Mouse (Mus musculus) lung, embryonic 14.5 days (tissue): ENCODE results near the gene Pank3. TPM values are rescaled to one million over a fixed set of nuclear protein-coding genes. Genes with fewer than 3 reads are reported as not detected.
"Not testable (repeated sequence)": the region's sequence is repeated elsewhere in the genome, so short reads cannot be mapped to it uniquely, and the experiment has no call there.

Source experiments
- ATAC-seq: fragments of 200-750 bp; cut with Nextera tagmentation; 2 replicates; pipeline ENCODE4 v1.8.0; 2017; ENCODE audit warnings: mild to moderate bottlenecking, moderate TSS enrichment, moderate library complexity; ENCODE audit not compliant: insufficient read depth
- DNase-seq: peaks from one replicate; pipeline ENCODE4 v3.0.0-alpha.2; 2015
- H3K27ac ChIP-seq: fragments of 300-500 bp; sonication (generic); 2 replicates; pipeline ENCODE4 v1.5.1; 2014; ENCODE audit warnings: low read depth, mild to moderate bottlenecking, moderate library complexity
- H3K27me3 ChIP-seq: fragments of 300-500 bp; sonication (generic); 2 replicates; pipeline ENCODE4 v1.6.1; 2014; ENCODE audit warnings: low read length, control low read depth; ENCODE audit not compliant: insufficient read depth
- H3K36me3 ChIP-seq: fragments of 300-500 bp; sonication (generic); 2 replicates; pipeline ENCODE4 v1.6.1; 2014; ENCODE audit warnings: control low read depth; ENCODE audit not compliant: insufficient read depth
- H3K4me1 ChIP-seq: fragments of 300-500 bp; sonication (generic); 2 replicates; pipeline ENCODE4 v1.6.1; 2014; ENCODE audit warnings: antibody characterized with exemption, control low read depth; ENCODE audit not compliant: insufficient read depth
- H3K4me2 ChIP-seq: fragments of 300-500 bp; sonication (generic); 2 replicates; pipeline ENCODE4 v1.6.1; 2014; ENCODE audit warnings: mild to moderate bottlenecking
- H3K4me3 ChIP-seq: fragments of 300-500 bp; sonication (generic); 2 replicates; pipeline ENCODE4 v1.5.1; 2014; ENCODE audit warnings: low read depth, low read length
- H3K9ac ChIP-seq: fragments of 300-500 bp; sonication (generic); 2 replicates; pipeline ENCODE4 v1.6.1; 2014
- H3K9me3 ChIP-seq: fragments of 300-500 bp; sonication (generic); 2 replicates; pipeline ENCODE4 v1.6.1; 2016; ENCODE audit warnings: low read depth, low read length, control low read depth
- CTCF ChIP-seq: IDR thresholded peaks from 2 replicates; pipeline ENCODE4 v1.5.1; 2016; ENCODE audit warnings: antibody characterized with exemption, low read depth
- WGBS: fragments of 180-500 bp; shearing (Covaris S2); extraction: QIAGEN DNeasy Blood & Tissue Kit; methylation state at CpG from one replicate; pipeline ENCODE4 v1.1.7; 2014; 5-methylcytosine and 5-hydroxymethylcytosine counted together
- polyA plus RNA-seq: library from polyadenylated mRNA; unstranded; fragments of >200 nt; fragmentation: Nextera tagmentation; extraction: Ambion mirVana; gene quantifications from 2 replicates; pipeline ENCODE4 v1.2.1, GENCODE M21; 2014

Gene Pank3
- polyA plus RNA-seq, 1 experiment from 2014 or later = 22.5 TPM

GRCm38 (mm10) chr11:35832139-35832538, 62.9 kb downstream of the Pank3 start:
- ATAC-seq (no peak), DNase-seq (no peak)
- TF ChIP-seq CTCF = no peak
- no peak overlapping the region for H3K4me2 ChIP-seq
- peaks cover 38% of the 10 kb centered on the region for H3K36me3 ChIP-seq
- no peaks in the 10 kb centered on the region for H3K27me3 ChIP-seq
- H3K4me1 ChIP-seq = no peaks in the 10 kb centered on the region
- H3K9ac ChIP-seq = no peak overlapping the region
- WGBS = 64% methylated on average over 4 of the region's 4 CpGs
- H3K4me3 ChIP-seq = no peak overlapping the region
- H3K27ac ChIP-seq = no peak overlapping the region
- H3K9me3 ChIP-seq = no peaks in the 10 kb centered on the region

DNA sequence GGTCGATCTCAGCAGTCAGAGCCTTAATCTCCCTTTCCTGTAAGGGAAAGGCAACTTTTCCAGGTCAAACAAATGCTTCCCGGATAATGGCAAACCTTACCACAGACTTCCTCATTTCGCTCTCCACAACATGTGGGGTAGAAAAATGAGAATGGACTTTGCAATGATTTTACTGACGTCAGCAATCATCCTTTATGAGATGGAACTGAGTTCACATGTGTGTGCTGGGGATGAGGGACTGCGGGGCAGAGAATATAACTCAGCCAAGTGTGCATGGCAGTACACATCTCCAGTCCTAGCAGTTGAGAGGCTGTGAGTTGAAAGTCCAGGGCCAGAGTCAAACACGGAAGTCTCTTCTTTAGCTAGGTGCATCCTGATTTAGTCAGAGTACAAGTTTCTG, 64.0 kb downstream of the Pank3 start:
- WGBS = 74% methylated on average over 6 of the region's 6 CpGs
- H3K9ac ChIP-seq = peak overlapping the region; percentile 84; the same call in 1 of the 2 replicates
- no peak for ATAC-seq

DNA sequence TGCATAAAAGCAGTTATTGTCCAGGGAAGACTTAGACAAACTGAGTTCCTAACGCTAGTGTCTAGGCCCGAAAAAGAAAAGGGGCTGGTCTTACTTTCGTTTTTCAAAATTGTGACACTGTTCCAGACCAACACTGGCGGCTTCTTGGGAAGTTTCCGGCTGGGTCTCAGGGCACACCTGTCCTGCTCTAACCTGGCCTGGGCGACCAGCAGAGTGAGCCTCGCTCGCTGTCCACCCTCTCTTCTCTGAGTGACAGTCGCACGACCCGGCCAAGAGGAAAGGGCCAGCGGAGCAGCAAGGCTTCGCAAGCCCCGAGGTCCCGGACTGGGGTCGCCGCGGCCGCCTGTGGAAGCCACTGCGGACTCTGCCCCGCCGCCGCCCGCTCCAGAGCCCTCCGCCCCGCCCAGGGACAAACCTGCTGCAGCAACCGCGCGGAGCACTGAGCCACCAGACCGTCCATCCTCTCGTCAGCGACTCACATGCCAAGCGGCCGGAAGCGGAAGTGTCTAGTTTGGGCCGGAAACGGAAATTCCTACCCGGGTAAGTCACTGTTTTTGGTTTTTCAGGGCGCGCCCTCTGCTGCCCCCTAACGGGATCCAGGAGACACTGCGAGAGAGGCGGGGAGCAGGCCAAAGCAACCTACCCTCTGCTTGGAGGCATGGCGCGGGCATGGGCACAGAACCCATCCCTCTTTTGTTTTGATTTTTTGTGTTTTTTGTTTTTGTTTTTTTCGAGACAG, 64.9 kb downstream of the Pank3 start, which contains the start of gene Rars:
Gene Rars, minus strand, starts transcription at position 485 of the 739 bp plus-strand sequence.
- Histone ChIP-seq H3K9me3 (no peaks in the 10 kb centered on the region), H3K4me1 (no peaks in the 10 kb centered on the region), H3K4me3 (peak within 1 kb of the TSS; percentile 87), H3K4me2 (peak within 1 kb of the TSS; percentile 64), H3K36me3 (peaks cover 18% of the 10 kb centered on the region), H3K27me3 (no peaks in the 10 kb centered on the region), H3K9ac (peak within 1 kb of the TSS; percentile 84), H3K27ac (peak within 1 kb of the TSS; percentile 44; the same call in 1 of the 2 replicates)
- peak; percentile 97 for DNase-seq
- peak; percentile 89 for TF ChIP-seq CTCF
- WGBS = 2% methylated on average over 46 of the region's 46 CpGs
- ATAC-seq = peak; percentile 83

More for the DNA sequence above, 64.0 kb downstream of the Pank3 start:
- Histone ChIP-seq H3K4me3 (peak overlapping the region; percentile 87), H3K9me3 (no peaks in the 10 kb centered on the region), H3K4me2 (peak overlapping the region; percentile 64), H3K27me3 (no peaks in the 10 kb centered on the region), H3K27ac (no peak overlapping the region), H3K4me1 (no peaks in the 10 kb centered on the region), H3K36me3 (peaks cover 27% of the 10 kb centered on the region)
- TF ChIP-seq CTCF = no peak
- DNase-seq = no peak

- ATAC-seq = no peak
- Histone ChIP-seq H3K4me3 (no peak overlapping the region), H3K9ac (no peak overlapping the region), H3K9me3 (no peaks in the 10 kb centered on the region), H3K27ac (0 out of 2 replicates have a peak overlapping the region, but pooled peaks have one; percentile 15), H3K36me3 (peaks cover 8% of the 10 kb centered on the region; the same call in 1 of the 2 replicates), H3K27me3 (no peaks in the 10 kb centered on the region), H3K4me2 (peak overlapping the region; percentile 66), H3K4me1 (no peaks in the 10 kb centered on the region)
- 69% methylated on average over 5 of the region's 5 CpGs for WGBS
- no peak for DNase-seq
- TF ChIP-seq CTCF = peak; percentile 22; the same call in 1 of the 2 replicates
These were observed 68.2 kb downstream of the Pank3 start for GRCm38 (mm10) chr11:35837156-35838126.

- H3K27me3 ChIP-seq = no peaks in the 10 kb centered on the region
- H3K4me1 ChIP-seq = no peaks in the 10 kb centered on the region
- peak overlapping the region; percentile 32 for H3K4me3 ChIP-seq
- 25% methylated on average over 28 of the region's 28 CpGs for WGBS
- no peak for TF ChIP-seq CTCF
- H3K9me3 ChIP-seq = no peaks in the 10 kb centered on the region
- 0 out of 2 replicates have a peak overlapping the region, but pooled peaks have one; percentile 15 for H3K27ac ChIP-seq
- peak overlapping the region; percentile 66 for H3K4me2 ChIP-seq
- peaks cover 8% of the 10 kb centered on the region; the same call in 1 of the 2 replicates for H3K36me3 ChIP-seq
- peak overlapping the region; percentile 45 for H3K9ac ChIP-seq
- DNase-seq (peak; percentile 94), ATAC-seq (peak; percentile 85)
These were observed 69.4 kb downstream of the Pank3 start for GRCm38 (mm10) chr11:35838345-35839338.

DNA sequence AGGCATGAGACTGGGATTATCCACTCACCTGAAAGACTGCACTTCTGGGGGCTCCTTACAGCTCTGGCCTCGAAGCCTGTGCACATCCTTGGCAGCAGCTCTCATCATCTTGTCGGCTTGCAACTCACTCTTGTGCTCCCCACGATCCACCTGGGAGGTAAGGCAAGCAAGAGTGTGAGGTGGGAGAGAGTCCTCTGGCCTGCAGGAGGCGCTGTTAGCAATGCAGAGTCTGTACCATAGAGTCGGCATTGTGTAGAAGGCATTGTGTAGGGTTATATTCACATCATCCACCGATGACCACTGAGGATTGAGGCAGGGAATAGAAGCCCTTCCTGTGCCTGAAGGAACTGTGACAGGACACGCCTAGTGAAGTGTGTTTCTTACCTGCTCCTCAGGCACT, 71.0 kb downstream of the Pank3 start:
- DNase-seq (peak; percentile 26), ATAC-seq (no peak)
- H3K4me2 ChIP-seq = no peak overlapping the region
- peaks cover 8% of the 10 kb centered on the region; the same call in 1 of the 2 replicates for H3K36me3 ChIP-seq
- H3K4me1 ChIP-seq = no peaks in the 10 kb centered on the region
- no peaks in the 10 kb centered on the region for H3K27me3 ChIP-seq
- H3K9me3 ChIP-seq = no peaks in the 10 kb centered on the region
- no peak overlapping the region for H3K9ac ChIP-seq
- TF ChIP-seq CTCF = peak; percentile 46
- H3K27ac ChIP-seq = no peak overlapping the region
- H3K4me3 ChIP-seq = no peak overlapping the region
- WGBS = 77% methylated on average over 7 of the region's 7 CpGs

DNA sequence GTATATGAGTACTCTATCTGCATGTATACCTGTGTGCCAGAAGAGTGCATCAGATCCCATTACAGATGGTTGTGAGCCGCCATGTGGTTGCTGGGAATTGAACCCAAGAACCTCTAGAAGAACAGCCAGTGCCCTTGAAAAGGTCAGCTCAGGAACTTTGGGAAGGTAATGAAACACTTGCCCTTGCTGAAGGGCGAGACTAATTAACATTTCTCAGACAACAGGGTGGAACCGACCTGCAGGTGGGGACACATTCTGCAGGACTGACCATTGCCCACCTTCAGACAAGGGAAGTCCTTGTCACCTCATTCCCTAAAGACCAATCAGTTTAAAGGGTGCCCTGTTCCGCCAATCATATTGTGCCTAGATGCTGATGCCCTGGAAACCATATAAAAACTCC, 71.5 kb downstream of the Pank3 start:
- not testable (repeated sequence) for H3K36me3 ChIP-seq, H3K4me2 ChIP-seq, ATAC-seq, H3K4me3 ChIP-seq, H3K27ac ChIP-seq, H3K27me3 ChIP-seq, H3K4me1 ChIP-seq, H3K9ac ChIP-seq, H3K9me3 ChIP-seq, DNase-seq
- 85% methylated on average over 4 of the region's 4 CpGs for WGBS
